Mouse (Mus musculus): ENCODE results near the gene Slc22a1. TPM values are rescaled to one million over a fixed set of nuclear protein-coding genes. Genes with fewer than 3 reads are reported as not detected.

The Slc22a1 gene
- total and polyA plus RNA-seq, 3 experiments = 0.03 TPM; not detected in 2

- Histone ChIP-seq H3K4me1 (ENCODE audit: insufficient read depth, low read depth, low read length) (no peaks in the 10 kb centered on the region), H3K9me3 (replicated peaks) (no peaks in the 10 kb centered on the region), H3K4me3 (ENCODE audit: low read depth, low read length) (no peak overlapping the region), H3K27me3 (ENCODE audit: insufficient read depth, low read length) (peaks cover 36% of the 10 kb centered on the region), H3K36me3 (replicated peaks) (no peaks in the 10 kb centered on the region)
- no peak for TF ChIP-seq GATA2 (IDR thresholded peaks at IDR 0.05; ENCODE audit: borderline replicate concordance, low read depth, low read length)
- TF ChIP-seq CTCF (IDR thresholded peaks at IDR 0.05; ENCODE audit: low read depth, low read length) = no peak
- TF ChIP-seq POLR2AphosphoS5 (IDR thresholded peaks at IDR 0.05; ENCODE audit: insufficient replicate concordance, low read depth, low read length) = no peak
- DNase-seq (ENCODE audit: low spot score) (no peak), ATAC-seq (ENCODE audit: extremely low read depth, insufficient number of reproducible peaks, low FRiP score, poor library complexity, severe bottlenecking) (no peak)
These were observed 60.9 kb downstream of the Slc22a1 start for GRCm38 (mm10) chr17:12614511-12615385.

- H3K9me3 ChIP-seq (replicated peaks) = no peaks in the 10 kb centered on the region
- H3K36me3 ChIP-seq (replicated peaks) = no peaks in the 10 kb centered on the region
- ATAC-seq (ENCODE audit: extremely low read depth, insufficient number of reproducible peaks, low FRiP score, poor library complexity, severe bottlenecking) (no peak), DNase-seq (ENCODE audit: low spot score) (no peak)
- TF ChIP-seq GATA2 (IDR thresholded peaks at IDR 0.05; ENCODE audit: borderline replicate concordance, low read depth, low read length) = no peak
- TF ChIP-seq CTCF (IDR thresholded peaks at IDR 0.05; ENCODE audit: low read depth, low read length) = no peak
- TF ChIP-seq TAL1 (conservative IDR thresholded peaks at IDR 0.05; ENCODE audit: low read depth, low read length) = no peak
- no peak for TF ChIP-seq GATA1 (IDR thresholded peaks at IDR 0.05; ENCODE audit: borderline replicate concordance, low read length)
- no peak for TF ChIP-seq POLR2AphosphoS5 (IDR thresholded peaks at IDR 0.05; ENCODE audit: insufficient replicate concordance, low read depth, low read length)
- no peak overlapping the region for H3K4me3 ChIP-seq (ENCODE audit: low read depth, low read length)
- H3K4me1 ChIP-seq (ENCODE audit: insufficient read depth, low read depth, low read length) = no peaks in the 10 kb centered on the region
- peaks cover 30% of the 10 kb centered on the region for H3K27me3 ChIP-seq (ENCODE audit: insufficient read depth, low read length)
These were observed 68.4 kb downstream of the Slc22a1 start for GRCm38 (mm10) chr17:12607202-12607601.

GRCm38 (mm10) chr17:12606634-12607033 is 69.0 kb downstream of the Slc22a1 start:
- peaks cover 29% of the 10 kb centered on the region for H3K27me3 ChIP-seq (ENCODE audit: insufficient read depth, low read length)
- no peaks in the 10 kb centered on the region for H3K9me3 ChIP-seq (replicated peaks)
- DNase-seq (ENCODE audit: low spot score) (no peak), ATAC-seq (ENCODE audit: extremely low read depth, insufficient number of reproducible peaks, low FRiP score, poor library complexity, severe bottlenecking) (no peak)
- no peaks in the 10 kb centered on the region for H3K4me1 ChIP-seq (ENCODE audit: insufficient read depth, low read depth, low read length)
- TF ChIP-seq POLR2AphosphoS5 (IDR thresholded peaks at IDR 0.05; ENCODE audit: insufficient replicate concordance, low read depth, low read length) (no peak), GATA1 (IDR thresholded peaks at IDR 0.05; ENCODE audit: borderline replicate concordance, low read length) (no peak), GATA2 (IDR thresholded peaks at IDR 0.05; ENCODE audit: borderline replicate concordance, low read depth, low read length) (no peak), CTCF (IDR thresholded peaks at IDR 0.05; ENCODE audit: low read depth, low read length) (no peak), TAL1 (conservative IDR thresholded peaks at IDR 0.05; ENCODE audit: low read depth, low read length) (no peak)
- no peak overlapping the region for H3K4me3 ChIP-seq (ENCODE audit: low read depth, low read length)
- no peaks in the 10 kb centered on the region for H3K36me3 ChIP-seq (replicated peaks)

Other genes starting within 250 kb of the Slc22a1 start
- gene Slc22a3, start 168.1 kb downstream of the Slc22a1 start, total RNA-seq (2014; fragmentation: Nextera tagmentation) = not detected in 2 replicates
- gene Slc22a3, start 168.1 kb downstream of the Slc22a1 start, total RNA-seq (2017) = 0.06 and 0.27 TPM in 2 replicates
- gene Slc22a3, start 168.1 kb downstream of the Slc22a1 start, polyA plus RNA-seq (2012) = 0.02 TPM in 2 replicates
- not detected in 2 replicates for gene Slc22a2, start 91.7 kb downstream of the Slc22a1 start, total RNA-seq (2014; fragmentation: Nextera tagmentation)
- gene Slc22a2, start 91.7 kb downstream of the Slc22a1 start, total RNA-seq (2017) = not detected in 2 replicates
- gene Slc22a2, start 91.7 kb downstream of the Slc22a1 start, polyA plus RNA-seq (2012) = not detected in 2 replicates
- gene Igf2r, start 93.8 kb upstream of the Slc22a1 start, total RNA-seq (2014; fragmentation: Nextera tagmentation) = 69.9 and 74.3 TPM in 2 replicates
- gene Igf2r, start 93.8 kb upstream of the Slc22a1 start, total RNA-seq (2017) = 73.1 and 75.5 TPM in 2 replicates
- 15.8 and 20.3 TPM in 2 replicates for gene Igf2r, start 93.8 kb upstream of the Slc22a1 start, polyA plus RNA-seq (2012)
- gene Mas1, start 192.3 kb upstream of the Slc22a1 start, total RNA-seq (2014; fragmentation: Nextera tagmentation) = not detected in 2 replicates
- 0.17 TPM in 1 of 2 replicates, not detected in the other for gene Mas1, start 192.3 kb upstream of the Slc22a1 start, total RNA-seq (2017)
- gene Mas1, start 192.3 kb upstream of the Slc22a1 start, polyA plus RNA-seq (2012) = not detected in 2 replicates
- not detected in 2 replicates for gene Mrgprh, start 200.2 kb upstream of the Slc22a1 start, total RNA-seq (2014; fragmentation: Nextera tagmentation)
- 0.06 and 0.11 TPM in 2 replicates for gene Mrgprh, start 200.2 kb upstream of the Slc22a1 start, total RNA-seq (2017)
- gene Mrgprh, start 200.2 kb upstream of the Slc22a1 start, polyA plus RNA-seq (2012) = not detected in 2 replicates
- 3.8 TPM in 1 of 2 replicates, not detected in the other for gene Pnldc1, start 234.4 kb upstream of the Slc22a1 start, total RNA-seq (2014; fragmentation: Nextera tagmentation)
- gene Pnldc1, start 234.4 kb upstream of the Slc22a1 start, total RNA-seq (2017) = 0.52 and 1.5 TPM in 2 replicates
- gene Pnldc1, start 234.4 kb upstream of the Slc22a1 start, polyA plus RNA-seq (2012) = 0.04 TPM in 1 of 2 replicates, not detected in the other
- 429 and 451 TPM in 2 replicates for gene Tcp1, start 239.9 kb upstream of the Slc22a1 start, total RNA-seq (2014; fragmentation: Nextera tagmentation)
- gene Tcp1, start 239.9 kb upstream of the Slc22a1 start, total RNA-seq (2017) = 889 and 1,033 TPM in 2 replicates
- gene Tcp1, start 239.9 kb upstream of the Slc22a1 start, polyA plus RNA-seq (2012) = 25.9 and 56.3 TPM in 2 replicates
- gene Mrpl18, start 240.5 kb upstream of the Slc22a1 start, total RNA-seq (2014; fragmentation: Nextera tagmentation) = 114 and 118 TPM in 2 replicates
- gene Mrpl18, start 240.5 kb upstream of the Slc22a1 start, total RNA-seq (2017) = 227 and 231 TPM in 2 replicates
- gene Mrpl18, start 240.5 kb upstream of the Slc22a1 start, polyA plus RNA-seq (2012) = 52.4 and 103 TPM in 2 replicates